ENCODE assay signal across 28 mouse cellular contexts in genomic region chr1:154094357-154094756, GRCm38 (mm10).
DNase-seq lines count a peak whose midpoint lies in the region; ATAC-seq and TF ChIP-seq lines count a peak whose summit lies in the region.
"Had no signal": no experiment of that assay in that cellular context is flagged by ENCODE, and none has a peak within 500 bp of the region (broad histone marks: within the 10 kb centered on the region; RNA-seq: fewer than 3 reads in every experiment).

No protein-coding gene starts in this region.

- no peak overlapping the region for H3K9ac ChIP-seq in heart, embryonic 12.5 days
- H3K9ac ChIP-seq in CH12.LX (ENCODE audit: insufficient read depth, low read depth): no peak overlapping the region
- H3K9ac ChIP-seq in stomach, postnatal 0 days (ENCODE audit: low read length): no peak overlapping the region
- H3K9ac ChIP-seq: embryonic facial prominence, embryonic 13.5 days; forebrain, embryonic 12.5 days; heart, embryonic 13.5 days; hindbrain, embryonic 15.5 days had no signal

- in situ Hi-C loops in CH12.LX (cut with MboI; ENCODE audit: low pct_ligation_motif_present, low pct_unique_long_range_greater_than_20kb, low sequenced_read_pairs): no loop called here

- no peak overlapping the region for H3K4me3 ChIP-seq in heart, embryonic 10.5 days
- H3K4me3 ChIP-seq in heart, embryonic 12.5 days: no peak overlapping the region
- H3K4me3 ChIP-seq in CH12.LX (replicated peaks in 1 of 3; ENCODE audit: low read depth in 2 of 3, low read length in 2 of 3, poor library complexity in 1 of 3) (no peak overlapping the region), macrophage (ENCODE audit: inconsistent target) (no peak overlapping the region)
- H3K4me3 ChIP-seq in stomach, postnatal 0 days (ENCODE audit: low read depth, low read length): no peak overlapping the region
- H3K4me3 ChIP-seq: embryonic facial prominence, embryonic 10.5 days; embryonic facial prominence, embryonic 13.5 days; erythroblast, embryonic 14.5 days; forebrain, embryonic 12.5 days; heart, embryonic 13.5 days; hindbrain, embryonic 15.5 days had no signal

- TF ChIP-seq CTCF in CH12.LX (conservative IDR thresholded peaks at IDR 0.05 in 1 of 2, IDR thresholded peaks at IDR 0.05 in 1 of 2; ENCODE audit: low read depth in 2 of 2, low read length in 2 of 2): no peak
- TF ChIP-seq CTCF in stomach, postnatal 0 days (IDR thresholded peaks at IDR 0.05; ENCODE audit: low read depth): no peak

- no peaks in the 10 kb centered on the region for H3K36me3 ChIP-seq in heart, embryonic 10.5 days
- H3K36me3 ChIP-seq in heart, embryonic 12.5 days: no peaks in the 10 kb centered on the region
- H3K36me3 ChIP-seq in CH12.LX (replicated peaks in 1 of 2; ENCODE audit: control insufficient read depth in 1 of 2, insufficient read depth in 1 of 2, low read length in 1 of 2) (no peaks in the 10 kb centered on the region), macrophage (ENCODE audit: inconsistent target) (no peaks in the 10 kb centered on the region)
- no peaks in the 10 kb centered on the region for H3K36me3 ChIP-seq in stomach, postnatal 0 days (ENCODE audit: control insufficient read depth, insufficient read depth, low read length)
- H3K36me3 ChIP-seq: embryonic facial prominence, embryonic 10.5 days; embryonic facial prominence, embryonic 13.5 days; forebrain, embryonic 12.5 days; G1E; heart, embryonic 13.5 days; hindbrain, embryonic 15.5 days had no signal

- no peak overlapping the region for H3K27ac ChIP-seq in heart, embryonic 10.5 days
- H3K27ac ChIP-seq in heart, embryonic 12.5 days (ENCODE audit: poor library complexity, severe bottlenecking): no peak overlapping the region
- H3K27ac ChIP-seq in CH12.LX (ENCODE audit: insufficient read depth, low read depth) (no peak overlapping the region), macrophage (0 out of 2 replicates have a peak overlapping the region, but pooled peaks have one; percentile 34)
- H3K27ac ChIP-seq in stomach, postnatal 0 days (replicated peaks): no peak overlapping the region
- H3K27ac ChIP-seq: embryonic facial prominence, embryonic 10.5 days; embryonic facial prominence, embryonic 13.5 days; forebrain, embryonic 12.5 days; heart, embryonic 13.5 days; hindbrain, embryonic 15.5 days had no signal

- DNase-seq in heart, embryonic 10.5 days (ENCODE audit: low spot score): peak; percentile 64
- DNase-seq in CH12.LX (ENCODE audit: extremely low read depth): no peak
- DNase-seq in stomach, postnatal 0 days (ENCODE audit: low spot score): no peak
- DNase-seq in thymus, postnatal 36 days: no peak
- no peak for DNase-seq in cerebellum, adult 11 months
- DNase-seq: adrenal gland, postnatal 10 days; adrenal gland, postnatal 36 days; cerebellum, adult 11-12 months; cerebellum, adult 8-10 months; cerebellum, postnatal 10 days; cerebellum, postnatal 36 days; embryo, embryonic 11 days; gastrocnemius, postnatal 25 days; heart, postnatal 14 days; heart, postnatal 4 days had no signal

- dilution Hi-C loops in CH12.LX (cut with MboI; ENCODE audit: extremely low pct_ligation_motif_present, extremely low pct_unique_long_range_greater_than_20kb, low sequenced_read_pairs): no loop called here

- H3K27me3 ChIP-seq in heart, embryonic 10.5 days (ENCODE audit: insufficient read depth, poor library complexity, severe bottlenecking): no peaks in the 10 kb centered on the region
- no peaks in the 10 kb centered on the region for H3K27me3 ChIP-seq in heart, embryonic 12.5 days (replicated peaks)
- H3K27me3 ChIP-seq in CH12.LX (replicated peaks): no peaks in the 10 kb centered on the region
- H3K27me3 ChIP-seq in stomach, postnatal 0 days (ENCODE audit: control insufficient read depth, insufficient read depth, low read length): no peaks in the 10 kb centered on the region
- H3K27me3 ChIP-seq: embryonic facial prominence, embryonic 13.5 days; forebrain, embryonic 12.5 days; heart, embryonic 13.5 days; hindbrain, embryonic 15.5 days; Patski had no signal

- TF ChIP-seq EP300 in CH12.LX (IDR thresholded peaks at IDR 0.05; ENCODE audit: low read length): no peak
- TF ChIP-seq EP300 in stomach, postnatal 0 days (optimal IDR thresholded peaks at IDR 0.05): no peak

- no peak for ATAC-seq in heart, embryonic 12.5 days (ENCODE audit: insufficient number of reproducible peaks, low FRiP score)
- peak; percentile 83 for ATAC-seq in stomach, postnatal 0 days (ENCODE audit: low FRiP score, low TSS enrichment)
- ATAC-seq: CD4-positive, CD25-positive, alpha-beta regulatory T cell, adult 4 months; forebrain, embryonic 16.5 days; intestine, postnatal 0 days; Patski had no signal

- peaks cover 15% of the 10 kb centered on the region for H3K4me1 ChIP-seq in heart, embryonic 10.5 days
- peaks cover 15% of the 10 kb centered on the region for H3K4me1 ChIP-seq in heart, embryonic 12.5 days (replicated peaks)
- H3K4me1 ChIP-seq in CH12.LX (ENCODE audit: control insufficient read depth in 1 of 2, insufficient read depth in 2 of 2): peaks cover 4 to 41% of the 10 kb centered on the region in 2 experiments
- no peaks in the 10 kb centered on the region for H3K4me1 ChIP-seq in stomach, postnatal 0 days (replicated peaks; ENCODE audit: control insufficient read depth, insufficient read depth)
- H3K4me1 ChIP-seq: embryonic facial prominence, embryonic 13.5 days; forebrain, embryonic 12.5 days; hindbrain, embryonic 15.5 days had no signal

- WGBS in heart, embryonic 10.5 days: 74% methylated on average over 5 of the region's 5 CpGs
- 72% methylated on average over 5 of the region's 5 CpGs for WGBS in heart, embryonic 12.5 days
- WGBS in macrophage (ENCODE audit: missing documents): 55% methylated on average over 5 of the region's 5 CpGs
- WGBS in stomach, postnatal 0 days: 52% methylated on average over 5 of the region's 5 CpGs

- no peak for TF ChIP-seq RAD21 in CH12.LX (IDR thresholded peaks at IDR 0.05; ENCODE audit: low read depth, low read length)

- no peak overlapping the region for H3K4me2 ChIP-seq in heart, embryonic 12.5 days
- H3K4me2 ChIP-seq in CH12.LX (ENCODE audit: insufficient read depth, low read depth, poor library complexity, severe bottlenecking): no peak overlapping the region
- H3K4me2 ChIP-seq in stomach, postnatal 0 days (replicated peaks; ENCODE audit: low read depth): no peak overlapping the region
- H3K4me2 ChIP-seq: embryonic facial prominence, embryonic 13.5 days; forebrain, embryonic 12.5 days; heart, embryonic 13.5 days; hindbrain, embryonic 15.5 days had no signal

- TF ChIP-seq POLR2A in CH12.LX (IDR thresholded peaks at IDR 0.05; ENCODE audit: low read depth, low read length): no peak

- no peaks in the 10 kb centered on the region for H3K9me3 ChIP-seq in heart, embryonic 10.5 days
- H3K9me3 ChIP-seq in heart, embryonic 12.5 days (replicated peaks): no peaks in the 10 kb centered on the region
- H3K9me3 ChIP-seq in CH12.LX (replicated peaks; ENCODE audit: low read length): no peaks in the 10 kb centered on the region
- H3K9me3 ChIP-seq in stomach, postnatal 0 days (ENCODE audit: control insufficient read depth, low read length): no peaks in the 10 kb centered on the region
- H3K9me3 ChIP-seq: embryonic facial prominence, embryonic 10.5 days; embryonic facial prominence, embryonic 13.5 days; forebrain, embryonic 12.5 days; G1E; heart, embryonic 13.5 days; hindbrain, embryonic 15.5 days had no signal

- no peaks in the 10 kb centered on the region for H3K79me2 ChIP-seq in CH12.LX (replicated peaks; ENCODE audit: control insufficient read depth, extremely low read depth, insufficient read depth, poor library complexity, severe bottlenecking)
- no peaks in the 10 kb centered on the region for H3K79me2 ChIP-seq in macrophage (ENCODE audit: inconsistent target)

TF ChIP-seq in CH12.LX, 34 proteins besides CTCF, POLR2A, EP300 and RAD21:
- no peak for TF ChIP-seq E2F4 (IDR thresholded peaks at IDR 0.05; ENCODE audit: insufficient replicate concordance, low read depth, low read length)
- TF ChIP-seq USF2 (conservative IDR thresholded peaks at IDR 0.05; ENCODE audit: low read depth, low read length): no peak
- TF ChIP-seq JUN (IDR thresholded peaks at IDR 0.05; ENCODE audit: insufficient read depth, low read depth, low read length): no peak
- peak; percentile 65 for TF ChIP-seq MAFK (IDR thresholded peaks at IDR 0.05; ENCODE audit: insufficient replicate concordance, low read length)
- TF ChIP-seq NRF1 (IDR thresholded peaks at IDR 0.05; ENCODE audit: low read depth, low read length): no peak
- TF ChIP-seq IRF4 (IDR thresholded peaks at IDR 0.05; ENCODE audit: low read depth, low read length): no peak
- no peak for TF ChIP-seq TCF12 (IDR thresholded peaks at IDR 0.05; ENCODE audit: low read depth, low read length)
TF ChIP-seq in CH12.LX: peak in this region for 1.
